Mouse (Mus musculus) urinary bladder, adult 2 months (tissue): Measurements from ENCODE around the gene Bmp7. TPM values are rescaled to one million over a fixed set of nuclear protein-coding genes. Genes with fewer than 3 reads are reported as not detected.

Source experiments
- polyA plus RNA-seq: library from polyadenylated mRNA; depleted of rRNA; stranded (reverse); fragments of >200 nt; gene quantifications from 2 replicates; pipeline ENCODE4 v1.2.3, GENCODE M21; 2012; rRNA removed

The Bmp7 gene
- polyA plus RNA-seq, 1 experiment = 33.2 TPM

Other genes starting within 250 kb of the Bmp7 start
- gene Spo11, start 37.4 kb upstream of the Bmp7 start, polyA plus RNA-seq = 0.31 and 0.61 TPM in 2 replicates
- gene Rae1, start 59.8 kb upstream of the Bmp7 start, polyA plus RNA-seq = 51.7 and 64.4 TPM in 2 replicates
- 72.9 and 109 TPM in 2 replicates for gene Rbm38, start 80.2 kb upstream of the Bmp7 start, polyA plus RNA-seq
- not detected in 2 replicates for gene Ctcfl, start 179.2 kb upstream of the Bmp7 start, polyA plus RNA-seq
- gene Pck1, start 212.7 kb upstream of the Bmp7 start, polyA plus RNA-seq = 5.4 and 5.9 TPM in 2 replicates